ENCODE assay signal across 10 mouse cellular contexts in the genomic region with DNA sequence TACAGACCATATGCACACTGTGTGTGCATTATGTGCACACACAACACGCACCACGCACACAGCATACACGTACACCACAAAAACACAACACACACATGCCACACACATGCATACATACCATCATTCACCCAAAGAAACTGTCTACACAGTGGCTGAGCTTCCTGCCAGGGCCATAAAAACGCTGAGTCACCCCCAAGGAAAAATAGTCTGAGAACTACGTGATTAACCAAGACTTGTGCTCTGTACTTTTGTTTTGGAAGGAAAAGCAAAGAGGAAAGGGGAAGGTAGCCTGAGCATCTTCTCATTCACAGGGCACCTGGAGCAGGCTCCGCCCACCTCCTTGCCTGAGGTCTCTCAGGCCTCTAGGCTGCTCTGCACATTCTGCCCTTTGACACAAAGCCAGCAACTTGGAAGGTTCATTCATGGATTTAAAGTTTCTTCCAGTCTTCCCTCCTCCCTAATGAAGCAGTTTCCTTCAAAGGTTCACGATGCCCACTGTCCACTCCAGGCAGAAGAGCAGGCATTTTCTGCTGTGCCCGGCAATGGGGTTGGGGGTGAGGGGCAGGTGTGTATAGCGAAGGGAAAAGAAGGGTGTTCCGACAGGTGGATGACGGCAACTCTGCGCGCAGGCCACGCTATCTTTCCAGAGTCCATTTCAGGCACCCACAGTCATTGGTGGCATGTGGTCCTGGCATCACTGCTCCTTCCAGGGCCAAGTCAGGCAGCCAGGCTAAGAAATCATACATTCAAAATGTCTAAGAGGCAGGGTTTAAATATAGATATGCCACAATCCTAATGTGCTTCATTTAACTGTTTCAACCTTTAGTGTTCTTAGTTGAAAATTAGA.
DNase-seq lines count a peak whose midpoint lies in the region; ATAC-seq and TF ChIP-seq lines count a peak whose summit lies in the region.
"Had no signal": no experiment of that assay in that cellular context is flagged by ENCODE, and none has a peak within 500 bp of the region (broad histone marks: within the 10 kb centered on the region; RNA-seq: fewer than 3 reads in every experiment).

No protein-coding gene starts in this region.

- TF ChIP-seq EP300 in lung, postnatal 0 days (IDR thresholded peaks at IDR 0.05), result no peak

- H3K36me3 ChIP-seq in lung, postnatal 0 days (ENCODE audit: insufficient read depth, low read length), result no peaks in the 10 kb centered on the region
- no peaks in the 10 kb centered on the region for H3K36me3 ChIP-seq in heart, embryonic 10.5 days
- no peaks in the 10 kb centered on the region for H3K36me3 ChIP-seq in small intestine, adult 2 months (ENCODE audit: control insufficient read depth, insufficient read depth, low read length)
- H3K36me3 ChIP-seq: limb, embryonic 10.5 days had no signal

- no peak overlapping the region for H3K4me3 ChIP-seq in lung, postnatal 0 days (ENCODE audit: low read depth, low read length)
- no peak overlapping the region for H3K4me3 ChIP-seq in heart, embryonic 10.5 days
- no peak overlapping the region for H3K4me3 ChIP-seq in small intestine, adult 2 months (ENCODE audit: low read depth, low read length)
- H3K4me3 ChIP-seq: limb, embryonic 10.5 days had no signal

- H3K27ac ChIP-seq in lung, postnatal 0 days (ENCODE audit: low read length), result no peak overlapping the region
- 0 out of 2 replicates have a peak overlapping the region, but pooled peaks have one; percentile 29 for H3K27ac ChIP-seq in heart, embryonic 10.5 days
- H3K27ac ChIP-seq in small intestine, adult 2 months (ENCODE audit: insufficient read depth, low read depth, low read length), result peak overlapping the region; percentile 20; the same call in 1 of the 2 replicates
- H3K27ac ChIP-seq: limb, embryonic 10.5 days had no signal

- H3K4me2 ChIP-seq in lung, postnatal 0 days (replicated peaks; ENCODE audit: low read depth, low read length), result no peak overlapping the region

- no peaks in the 10 kb centered on the region for H3K27me3 ChIP-seq in lung, postnatal 0 days (replicated peaks; ENCODE audit: insufficient read depth, low read length)
- no peaks in the 10 kb centered on the region for H3K27me3 ChIP-seq in heart, embryonic 10.5 days (ENCODE audit: insufficient read depth, poor library complexity, severe bottlenecking)
- no peaks in the 10 kb centered on the region for H3K27me3 ChIP-seq in small intestine, adult 2 months (ENCODE audit: control insufficient read depth, insufficient read depth, low read length)

- TF ChIP-seq POLR2A in small intestine, adult 2 months (IDR thresholded peaks at IDR 0.05; ENCODE audit: low read depth, low read length), result no peak

- no peak for ATAC-seq in lung, postnatal 0 days

- H3K9ac ChIP-seq in lung, postnatal 0 days (replicated peaks; ENCODE audit: low read depth), result no peak overlapping the region

- TF ChIP-seq CTCF in lung, postnatal 0 days (IDR thresholded peaks at IDR 0.05), result no peak
- no peak for TF ChIP-seq CTCF in small intestine, adult 2 months (IDR thresholded peaks at IDR 0.05; ENCODE audit: extremely low read depth, insufficient read length, insufficient replicate concordance, low read depth, low read length)

- no peaks in the 10 kb centered on the region for H3K9me3 ChIP-seq in lung, postnatal 0 days (ENCODE audit: low read length)
- no peaks in the 10 kb centered on the region for H3K9me3 ChIP-seq in heart, embryonic 10.5 days
- H3K9me3 ChIP-seq: limb, embryonic 10.5 days had no signal

- H3K4me1 ChIP-seq in lung, postnatal 0 days (ENCODE audit: insufficient read depth, low read depth, low read length), result 0 out of 2 replicates have a peak, but pooled peaks cover 7% of the 10 kb centered on the region
- H3K4me1 ChIP-seq in heart, embryonic 10.5 days, result peaks cover 33% of the 10 kb centered on the region
- peaks cover 8% of the 10 kb centered on the region; the same call in 1 of the 2 replicates for H3K4me1 ChIP-seq in small intestine, adult 2 months (ENCODE audit: control insufficient read depth, insufficient read depth, insufficient read length, low read length)

- 77% methylated on average over 14 of the region's 14 CpGs for WGBS in lung, postnatal 0 days
- WGBS in heart, embryonic 10.5 days, result 84% methylated on average over 14 of the region's 14 CpGs
- 77% methylated on average over 14 of the region's 14 CpGs for WGBS in small intestine, adult 2 months

- peak; percentile 29 for DNase-seq in embryo, embryonic 10.5 days (ENCODE audit: low spot score)
- no peak for DNase-seq in embryo, embryonic 9.5 days (ENCODE audit: extremely low spot score)
- peak; percentile 39 for DNase-seq in lung, postnatal 0 days (ENCODE audit: low spot score)
- DNase-seq in lung, adult 18-20 months, result no peak
- no peak for DNase-seq in heart, embryonic 10.5 days (ENCODE audit: low spot score)
- DNase-seq in ovary, adult 18-20 months (ENCODE audit: low spot score), result no peak
- no peak for DNase-seq in neural tube, embryonic 10.5 days (ENCODE audit: extremely low spot score, low spot score)
- DNase-seq: spleen, adult 18-20 months had no signal

Comparison
In these comparisons a context has a peak if more than half of its experiments do, and no peak if none do; other contexts are left out.
1. DNase-seq: peak in embryo, embryonic 10.5 days (single experiment) and lung, postnatal 0 days (single experiment); none in embryo, embryonic 9.5 days (single experiment), lung, adult 18-20 months (0 of 2), heart, embryonic 10.5 days (single experiment), ovary, adult 18-20 months (single experiment) and neural tube, embryonic 10.5 days (single experiment).